Mouse (Mus musculus) MEL (cell line): Measurements from ENCODE around the gene Loxl3. TPM values are rescaled to one million over a fixed set of nuclear protein-coding genes. Genes with fewer than 3 reads are reported as not detected.

ENCODE experiments used
- DNase-seq: peaks from one replicate; pipeline ENCODE4 v3.0.0; 2011; ENCODE audit warnings: low read depth, low spot score
- H3K27ac ChIP-seq: 2 replicates; pipeline ENCODE4 v1.5.1; 2012; ENCODE audit warnings: low read depth, mild to moderate bottlenecking, control low read depth, low read length, moderate library complexity; ENCODE audit not compliant: control insufficient read depth
- H3K27me3 ChIP-seq, 2 experiments: fragments of 150-350 bp in 1 of 2; sonication (generic) in 1 of 2; 2 replicates each; pipeline ENCODE4 v1.6.1; 2012; ENCODE audit warnings: low read length in 2 of 2, mild to moderate bottlenecking in 2 of 2, improper control_type of control experiment in 1 of 2, moderate library complexity in 1 of 2; ENCODE audit not compliant: insufficient read depth in 2 of 2, control insufficient read depth in 1 of 2
- H3K36me3 ChIP-seq, 2 experiments: 2 replicates each; pipeline ENCODE4 v1.6.1; 2012 to 2014; ENCODE audit warnings: low read length in 2 of 2, improper control_type of control experiment in 1 of 2, inconsistent platforms in 1 of 2, mild to moderate bottlenecking in 1 of 2; ENCODE audit not compliant: insufficient read depth in 2 of 2, control insufficient read depth in 1 of 2
- H3K4me1 ChIP-seq, 2 experiments: fragments of 150-350 bp in 1 of 2; sonication (generic) in 1 of 2; 2 replicates each; pipeline ENCODE4 v1.6.1; 2012; ENCODE audit warnings: low read length in 2 of 2, improper control_type of control experiment in 1 of 2, mild to moderate bottlenecking in 1 of 2; ENCODE audit not compliant: insufficient read depth in 2 of 2, control insufficient read depth in 1 of 2
- H3K4me3 ChIP-seq, 2 experiments: fragments of 150-350 bp in 1 of 2; sonication (generic) in 1 of 2; 2 replicates each; pipeline ENCODE4 v1.5.1; 2012; ENCODE audit warnings: low read depth in 2 of 2, low read length in 2 of 2, mild to moderate bottlenecking in 2 of 2, moderate library complexity in 2 of 2, control low read depth in 1 of 2, improper control_type of control experiment in 1 of 2; ENCODE audit not compliant: control insufficient read depth in 1 of 2, insufficient read depth in 1 of 2
- H3K79me2 ChIP-seq: 2 replicates; pipeline ENCODE4 v1.6.1; 2012; ENCODE audit warnings: mild to moderate bottlenecking, low read length, moderate library complexity; ENCODE audit not compliant: control insufficient read depth, poor library complexity, insufficient read depth
- H3K9ac ChIP-seq: 2 replicates; pipeline ENCODE4 v1.6.1; 2012; ENCODE audit warnings: low read depth, mild to moderate bottlenecking, control low read depth, low read length, moderate library complexity; ENCODE audit not compliant: control insufficient read depth, poor library complexity, severe bottlenecking
- H3K9me3 ChIP-seq: fragments of 150-350 bp; sonication (generic); replicated peaks from 2 replicates; pipeline ENCODE4 v1.6.1; 2012; ENCODE audit warnings: mild to moderate bottlenecking, low read length, improper control_type of control experiment, moderate library complexity; ENCODE audit not compliant: insufficient read depth
- BHLHE40 ChIP-seq: IDR thresholded peaks from 2 replicates; pipeline ENCODE4 v1.6.1; 2012; ENCODE audit warnings: low read depth, mild to moderate bottlenecking, inconsistent platforms, low read length, improper control_type of control experiment, borderline replicate concordance
- CHD1 ChIP-seq: IDR thresholded peaks from 2 replicates; pipeline ENCODE4 v1.6.1; 2012; ENCODE audit warnings: low read depth, mild to moderate bottlenecking, inconsistent platforms, low read length, improper control_type of control experiment
- E2F4 ChIP-seq: IDR thresholded peaks from 2 replicates; pipeline ENCODE4 v1.6.1; 2011; ENCODE audit warnings: low read depth, low read length, improper control_type of control experiment, borderline replicate concordance
- ELF1 ChIP-seq: IDR thresholded peaks from 2 replicates; pipeline ENCODE4 v1.6.1; 2014; ENCODE audit warnings: low read depth, mild to moderate bottlenecking, inconsistent platforms, low read length, improper control_type of control experiment, moderate library complexity
- EP300 ChIP-seq, 2 experiments: IDR thresholded peaks; 2 replicates each; pipeline ENCODE4 v1.6.1; 2011; ENCODE audit warnings: improper control_type of control experiment in 2 of 2, low read length in 2 of 2, low read depth in 1 of 2, mild to moderate bottlenecking in 1 of 2
- ETS1 ChIP-seq: IDR thresholded peaks from 2 replicates; pipeline ENCODE4 v1.6.1; 2012; ENCODE audit warnings: low read depth, mild to moderate bottlenecking, inconsistent platforms, low read length, improper control_type of control experiment, moderate library complexity
- GATA1 ChIP-seq: IDR thresholded peaks from 2 replicates; pipeline ENCODE4 v1.6.1; 2011; ENCODE audit warnings: low read depth, low read length, improper control_type of control experiment
- KAT2A ChIP-seq: conservative IDR thresholded peaks from 2 replicates; pipeline ENCODE4 v1.6.1; 2012; ENCODE audit warnings: low read depth, low read length, improper control_type of control experiment, inconsistent platforms
- MAFK ChIP-seq: IDR thresholded peaks from 2 replicates; pipeline ENCODE4 v1.6.1; 2011; ENCODE audit warnings: low read depth, mild to moderate bottlenecking, low read length, improper control_type of control experiment, borderline replicate concordance
- MAX ChIP-seq: IDR thresholded peaks from 2 replicates; pipeline ENCODE4 v1.6.1; 2011; ENCODE audit warnings: low read length, improper control_type of control experiment
- MAZ ChIP-seq: IDR thresholded peaks from 2 replicates; pipeline ENCODE4 v1.6.1; 2012; ENCODE audit warnings: low read depth, mild to moderate bottlenecking, inconsistent platforms, low read length, improper control_type of control experiment
- MXI1 ChIP-seq: IDR thresholded peaks from 2 replicates; pipeline ENCODE4 v1.6.1; 2011; ENCODE audit warnings: mild to moderate bottlenecking, low read depth, low read length, improper control_type of control experiment
- MYC ChIP-seq: IDR thresholded peaks from 2 replicates; pipeline ENCODE4 v1.6.1; 2011; ENCODE audit warnings: low read depth, mild to moderate bottlenecking, low read length, improper control_type of control experiment, moderate library complexity
- NELFE ChIP-seq: IDR thresholded peaks from 2 replicates; pipeline ENCODE4 v1.6.1; 2011; ENCODE audit warnings: low read depth, low read length, improper control_type of control experiment
- POLR2A ChIP-seq, 2 experiments: IDR thresholded peaks; 2 replicates each; pipeline ENCODE4 v1.6.1; 2011 to 2012; ENCODE audit warnings: low read length in 2 of 2, mild to moderate bottlenecking in 2 of 2, control low read depth in 1 of 2, improper control_type of control experiment in 1 of 2, low read depth in 1 of 2, moderate library complexity in 1 of 2; ENCODE audit not compliant: control insufficient read depth in 1 of 2, insufficient read depth in 1 of 2, poor library complexity in 1 of 2
- POLR2AphosphoS2 ChIP-seq: IDR thresholded peaks from 2 replicates; pipeline ENCODE4 v1.6.1; 2011; ENCODE audit warnings: low read length, improper control_type of control experiment
- POLR2AphosphoS5 ChIP-seq: IDR thresholded peaks from 2 replicates; pipeline ENCODE4 v1.6.1; 2012; ENCODE audit warnings: low read depth, borderline replicate concordance, mild to moderate bottlenecking, inconsistent platforms, low read length, moderate library complexity, mixed read lengths
- RAD21 ChIP-seq: IDR thresholded peaks from 2 replicates; pipeline ENCODE4 v1.6.1; 2011; ENCODE audit warnings: mild to moderate bottlenecking, low read depth, low read length, improper control_type of control experiment
- SIN3A ChIP-seq: IDR thresholded peaks from 2 replicates; pipeline ENCODE4 v1.6.1; 2012; ENCODE audit warnings: low read length, improper control_type of control experiment, inconsistent platforms
- TCF12 ChIP-seq: IDR thresholded peaks from 2 replicates; pipeline ENCODE4 v1.6.1; 2014; ENCODE audit warnings: low read depth, mild to moderate bottlenecking, inconsistent platforms, low read length, improper control_type of control experiment, moderate library complexity
- UBTF ChIP-seq: IDR thresholded peaks from 2 replicates; pipeline ENCODE4 v1.6.1; 2012; ENCODE audit warnings: low read depth, mild to moderate bottlenecking, inconsistent platforms, low read length, improper control_type of control experiment, moderate library complexity, borderline replicate concordance; ENCODE audit not compliant: insufficient read depth
- USF2 ChIP-seq, 2 experiments: IDR thresholded peaks; 2 replicates each; pipeline ENCODE4 v1.6.1; 2011 to 2012; ENCODE audit warnings: improper control_type of control experiment in 2 of 2, low read length in 2 of 2, borderline replicate concordance in 1 of 2, inconsistent platforms in 1 of 2, low read depth in 1 of 2, mild to moderate bottlenecking in 1 of 2; ENCODE audit not compliant: insufficient read depth in 1 of 2
- polyA plus RNA-seq, 2 experiments: library from polyadenylated mRNA; stranded (reverse) in 1 of 2; unstranded in 1 of 2; fragments of >175 nt in 1 of 2; fragments of >200 nt in 1 of 2; gene quantifications; 2 replicates each; pipeline versions ENCODE4 v1.2.1 to v1.2.4; 2012; ENCODE audit warnings: low replicate concordance in 2 of 2, low read depth in 1 of 2; ENCODE audit not compliant: insufficient read length in 2 of 2, insufficient read depth in 1 of 2, missing spikeins in 1 of 2
- total RNA-seq: library from RNA; depleted of rRNA; stranded (reverse); fragments of 300-350 nt; gene quantifications from 2 replicates; pipeline ENCODE4 v1.2.3, GENCODE M21; 2012

Gene Loxl3
- total and polyA plus RNA-seq, 3 experiments = 0.77 to 1.0 TPM; not detected in 1

- H3K27me3 ChIP-seq = no peaks in the 10 kb centered on the region
- H3K9ac ChIP-seq = no peak overlapping the region
- H3K4me3 ChIP-seq = no peak overlapping the region
- H3K36me3 ChIP-seq = peaks cover 0 to 32% of the 10 kb centered on the region in 2 experiments; a peak in 2 of 4 replicates
- TF ChIP-seq TCF12 = no peak
- peak; percentile 49; the same call in 1 of the 2 replicates for TF ChIP-seq GATA1
- TF ChIP-seq E2F4 = no peak
- 0 out of 2 replicates have a peak, but pooled peaks have one; percentile 37 for TF ChIP-seq SIN3A
- no peak for TF ChIP-seq KAT2A
- TF ChIP-seq POLR2AphosphoS2 = no peak
- no peak for TF ChIP-seq BHLHE40
- peak; percentile 31; the same call in 1 of the 2 replicates for TF ChIP-seq MAX
- TF ChIP-seq UBTF = no peak
- peak; percentile 26 to 35; a peak in 1 of 4 replicates for TF ChIP-seq EP300 (IDR thresholded peaks at IDR 0.05; ENCODE audit: low read depth in 1 of 2, low read length in 2 of 2)
- no peak for TF ChIP-seq NELFE
- TF ChIP-seq ETS1 = peak; percentile 47; the same call in 1 of the 2 replicates
- H3K79me2 ChIP-seq = no peaks in the 10 kb centered on the region
- H3K27ac ChIP-seq = no peak overlapping the region
- DNase-seq = no peak
- H3K4me1 ChIP-seq = peaks cover 17 to 27% of the 10 kb centered on the region in 2 experiments
- H3K9me3 ChIP-seq = no peaks in the 10 kb centered on the region
These were observed 11.0 kb upstream of the Loxl3 start for GRCm38 (mm10) chr6:83023008-83023407.

- DNase-seq = no peak
- H3K9ac ChIP-seq = no peak overlapping the region
- H3K4me1 ChIP-seq = peaks cover 17 to 27% of the 10 kb centered on the region in 2 experiments
- no peak overlapping the region for H3K4me3 ChIP-seq
- no peaks in the 10 kb centered on the region for H3K79me2 ChIP-seq
- H3K27me3 ChIP-seq = no peaks in the 10 kb centered on the region
- TF ChIP-seq RAD21 (no peak), USF2 (IDR thresholded peaks at IDR 0.05; ENCODE audit: borderline replicate concordance in 1 of 2, insufficient read depth in 1 of 2, low read depth in 1 of 2, low read length in 2 of 2) (no peak), POLR2AphosphoS5 (no peak), MAZ (no peak), SIN3A (no peak), POLR2A (IDR thresholded peaks at IDR 0.05; ENCODE audit: control insufficient read depth in 1 of 2, insufficient read depth in 1 of 2, low read depth in 1 of 2, low read length in 2 of 2, poor library complexity in 1 of 2) (no peak), EP300 (IDR thresholded peaks at IDR 0.05; ENCODE audit: low read depth in 1 of 2, low read length in 2 of 2) (no peak), MXI1 (no peak), ETS1 (no peak), CHD1 (no peak), MAFK (no peak), ELF1 (no peak), MYC (no peak)
- H3K36me3 ChIP-seq = peaks cover 0 to 32% of the 10 kb centered on the region in 2 experiments; a peak in 2 of 4 replicates
- H3K27ac ChIP-seq = no peak overlapping the region
- H3K9me3 ChIP-seq = no peaks in the 10 kb centered on the region
These were observed 10.2 kb upstream of the Loxl3 start for GRCm38 (mm10) chr6:83023786-83024185.
